Mouse (Mus musculus) kidney, postnatal 0 days (tissue): Measurements from ENCODE around the gene Uba6. TPM values are rescaled to one million over a fixed set of nuclear protein-coding genes. Genes with fewer than 3 reads are reported as not detected.

ENCODE experiments used
- ATAC-seq: fragments of 200-750 bp; cut with Nextera tagmentation; replicated peaks from 2 replicates; pipeline ENCODE4 v1.8.0; 2017; ENCODE audit warnings: low read depth, moderate number of reproducible peaks, moderate TSS enrichment, moderate library complexity; ENCODE audit not compliant: low FRiP score
- DNase-seq: peaks from one replicate; pipeline ENCODE4 v3.0.0-alpha.2; 2016; ENCODE audit warnings: low spot score
- H3K27ac ChIP-seq: fragments of 300-500 bp; sonication (generic); 2 replicates; pipeline ENCODE4 v1.5.1; 2014; ENCODE audit warnings: mild to moderate bottlenecking
- H3K27me3 ChIP-seq: fragments of 300-500 bp; sonication (generic); 2 replicates; pipeline ENCODE4 v1.6.1; 2014; ENCODE audit warnings: low read length, mixed read lengths; ENCODE audit not compliant: insufficient read depth
- H3K36me3 ChIP-seq: fragments of 300-500 bp; sonication (generic); 2 replicates; pipeline ENCODE4 v1.6.1; 2014; ENCODE audit warnings: low read length, mixed read lengths; ENCODE audit not compliant: insufficient read depth
- H3K4me1 ChIP-seq: fragments of 300-500 bp; sonication (generic); replicated peaks from 2 replicates; pipeline ENCODE4 v1.6.1; 2014; ENCODE audit warnings: antibody characterized with exemption, low read length, mixed read lengths; ENCODE audit not compliant: insufficient read depth
- H3K4me2 ChIP-seq: fragments of 300-500 bp; sonication (generic); 2 replicates; pipeline ENCODE4 v1.6.1; 2014; ENCODE audit warnings: mild to moderate bottlenecking, low read length, moderate library complexity, mixed read lengths
- H3K4me3 ChIP-seq: fragments of 300-500 bp; sonication (generic); replicated peaks from 2 replicates; pipeline ENCODE4 v1.5.1; 2014; ENCODE audit warnings: low read depth, low read length
- H3K9ac ChIP-seq: fragments of 300-500 bp; sonication (generic); 2 replicates; pipeline ENCODE4 v1.6.1; 2014; ENCODE audit warnings: low read depth, low read length
- H3K9me3 ChIP-seq: fragments of 300-500 bp; sonication (generic); replicated peaks from 2 replicates; pipeline ENCODE4 v1.6.1; 2016; ENCODE audit warnings: low read length, inconsistent platforms, mixed read lengths
- CTCF ChIP-seq: IDR thresholded peaks from 2 replicates; pipeline ENCODE4 v1.5.1; 2016; ENCODE audit warnings: antibody characterized with exemption, low read depth, mild to moderate bottlenecking, moderate library complexity
- WGBS: fragments of 180-500 bp; shearing (Covaris S2); extraction: QIAGEN DNeasy Blood & Tissue Kit; methylation state at CpG from one replicate; pipeline ENCODE4 v1.1.7; 2014; 5-methylcytosine and 5-hydroxymethylcytosine counted together
- polyA plus RNA-seq: library from polyadenylated mRNA; unstranded; fragments of >200 nt; fragmentation: Nextera tagmentation; extraction: Ambion mirVana; gene quantifications from 2 replicates; pipeline ENCODE4 v1.2.1, GENCODE M21; 2015

The Uba6 gene
- 7.9 and 8.3 TPM in 2 replicates for polyA plus RNA-seq

DNA sequence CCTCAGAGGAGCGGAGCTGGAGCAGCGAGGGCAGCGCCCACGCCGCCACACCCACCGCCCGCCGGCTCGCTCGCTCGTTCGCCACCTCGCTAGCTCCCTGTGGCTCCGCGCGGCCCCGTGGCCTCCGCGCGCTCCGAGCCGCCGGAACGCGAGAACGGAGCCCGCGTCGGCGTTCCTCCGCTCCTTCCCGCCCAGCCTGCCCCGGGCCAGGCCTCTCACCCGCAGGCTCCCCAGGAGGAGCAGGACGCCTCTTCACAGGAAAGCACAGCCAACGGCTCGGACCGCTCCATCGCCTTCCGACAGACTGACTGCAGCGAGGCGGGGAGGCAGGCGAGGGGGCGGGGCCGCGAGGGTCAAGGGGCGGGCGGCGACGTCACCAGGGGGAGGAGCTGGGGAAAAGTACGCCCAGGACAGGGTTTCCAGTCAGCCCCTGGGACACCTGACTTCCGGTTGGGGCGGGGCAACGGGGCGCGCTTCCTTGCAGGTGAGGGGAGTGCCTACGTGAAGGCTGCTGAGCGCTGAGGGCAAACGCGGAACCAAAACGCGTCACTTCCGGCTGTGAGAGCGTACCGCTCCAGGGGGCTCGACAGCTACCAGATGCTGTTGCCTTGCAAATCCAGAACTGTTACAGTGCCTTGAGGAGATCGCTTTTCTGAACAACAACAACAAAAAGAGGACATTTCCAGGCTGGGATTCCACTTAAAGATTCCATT lies at the start of gene Uba6:
Uba6 (minus strand) TSS at position 355 of the 713 bp plus-strand sequence.
- under 1% methylated on average over 66 of the region's 67 CpGs for WGBS
- no peak for TF ChIP-seq CTCF
- peak; percentile 96 for DNase-seq
- no peaks in the 10 kb centered on the region for H3K9me3 ChIP-seq
- H3K27me3 ChIP-seq = no peaks in the 10 kb centered on the region
- H3K36me3 ChIP-seq = no peaks in the 10 kb centered on the region
- peak within 1 kb of the TSS; percentile 94 for H3K27ac ChIP-seq
- peaks cover 6% of the 10 kb centered on the region for H3K4me1 ChIP-seq
- H3K4me2 ChIP-seq = peak within 1 kb of the TSS; percentile 75
- peak within 1 kb of the TSS; percentile 82 for H3K4me3 ChIP-seq
- peak within 1 kb of the TSS; percentile 78 for H3K9ac ChIP-seq
- ATAC-seq = peak; percentile 100

DNA sequence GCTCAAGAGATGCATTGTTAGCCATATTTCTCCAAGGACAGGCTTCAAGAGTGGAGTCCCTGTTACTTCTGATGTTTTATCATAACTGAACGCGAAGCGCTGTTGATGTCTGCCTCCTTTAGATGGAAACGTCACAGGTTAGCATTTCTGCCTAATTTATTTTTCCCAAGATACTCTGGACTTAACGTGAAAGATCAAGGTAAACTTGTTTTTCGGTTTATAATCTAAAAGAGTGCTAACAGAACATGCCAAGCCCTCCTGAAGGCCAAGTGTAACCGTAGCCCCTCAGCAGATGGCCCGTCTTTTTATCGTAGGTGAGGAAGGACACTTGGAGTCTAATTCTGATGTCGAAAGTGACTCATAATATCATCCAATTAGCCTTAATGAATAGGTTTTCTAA lies 25.2 kb upstream of the Uba6 start, which contains the start of gene Gnrhr:
Gnrhr (minus strand) TSS at position 101 of the 400 bp plus-strand sequence.
- no peaks in the 10 kb centered on the region for H3K4me1 ChIP-seq
- no peak for DNase-seq
- TF ChIP-seq CTCF = no peak
- H3K9me3 ChIP-seq = no peaks in the 10 kb centered on the region
- WGBS = 90% methylated on average over 10 of the region's 10 CpGs
- H3K27ac ChIP-seq = no peak within 1 kb of the TSS
- H3K27me3 ChIP-seq = no peaks in the 10 kb centered on the region
- no peaks in the 10 kb centered on the region for H3K36me3 ChIP-seq
- H3K9ac ChIP-seq = no peak within 1 kb of the TSS
- H3K4me3 ChIP-seq = no peak within 1 kb of the TSS
- no peak within 1 kb of the TSS for H3K4me2 ChIP-seq
- ATAC-seq = no peak

DNA sequence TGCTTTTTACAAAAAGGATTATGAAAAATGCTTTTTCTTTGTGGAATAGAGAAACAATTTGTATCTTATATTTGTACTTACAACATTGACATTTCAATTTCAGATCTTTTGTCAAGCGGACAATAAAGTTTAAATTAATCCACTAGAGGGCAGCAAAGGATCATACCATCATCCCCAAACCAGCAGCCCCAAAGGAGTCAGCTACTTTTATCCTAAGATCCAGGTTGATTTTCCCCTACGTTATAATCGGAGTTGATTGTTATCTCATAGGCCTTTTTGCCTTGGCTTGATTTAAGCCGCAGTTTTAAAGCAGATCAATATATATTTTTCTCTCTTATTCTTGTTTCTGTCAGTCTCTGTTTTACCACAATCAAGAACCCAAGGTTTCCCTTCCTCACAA lies 18.8 kb upstream of the Uba6 start:
- no peak overlapping the region for H3K9ac ChIP-seq
- H3K9me3 ChIP-seq = no peaks in the 10 kb centered on the region
- no peak overlapping the region for H3K4me2 ChIP-seq
- no peaks in the 10 kb centered on the region for H3K27me3 ChIP-seq
- ATAC-seq (no peak), DNase-seq (peak; percentile 81)
- H3K4me1 ChIP-seq = no peaks in the 10 kb centered on the region
- peak; percentile 79 for TF ChIP-seq CTCF
- WGBS = 14% methylated on average over 4 of the region's 4 CpGs
- no peaks in the 10 kb centered on the region for H3K36me3 ChIP-seq
- H3K4me3 ChIP-seq = no peak overlapping the region
- no peak overlapping the region for H3K27ac ChIP-seq

DNA sequence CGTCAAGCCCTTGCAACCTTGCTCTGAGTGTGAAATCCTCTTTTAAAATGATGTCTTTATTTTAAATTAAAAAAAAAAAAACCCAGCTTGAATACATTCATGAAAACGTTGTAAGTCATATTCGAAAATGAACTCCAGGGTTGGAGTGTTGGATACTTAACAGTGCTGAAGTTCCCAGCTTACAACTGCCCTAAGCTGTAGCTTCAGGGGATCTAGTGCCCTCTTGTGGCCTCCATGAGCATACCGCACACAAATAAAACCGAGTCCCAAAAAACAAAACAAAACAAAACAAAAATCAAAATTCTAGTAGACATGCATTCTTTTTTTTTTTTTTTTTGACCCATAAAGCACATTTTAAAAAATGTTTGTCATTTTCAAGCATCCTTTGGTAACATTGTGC lies 18.2 kb upstream of the Uba6 start:
- Histone ChIP-seq H3K4me1 (no peaks in the 10 kb centered on the region), H3K4me2 (no peak overlapping the region), H3K9ac (no peak overlapping the region), H3K36me3 (no peaks in the 10 kb centered on the region), H3K4me3 (no peak overlapping the region), H3K9me3 (no peaks in the 10 kb centered on the region), H3K27me3 (no peaks in the 10 kb centered on the region), H3K27ac (no peak overlapping the region)
- peak; percentile 68 for TF ChIP-seq CTCF
- ATAC-seq (no peak), DNase-seq (peak; percentile 56)
- WGBS = 23% methylated on average over 5 of the region's 5 CpGs

DNA sequence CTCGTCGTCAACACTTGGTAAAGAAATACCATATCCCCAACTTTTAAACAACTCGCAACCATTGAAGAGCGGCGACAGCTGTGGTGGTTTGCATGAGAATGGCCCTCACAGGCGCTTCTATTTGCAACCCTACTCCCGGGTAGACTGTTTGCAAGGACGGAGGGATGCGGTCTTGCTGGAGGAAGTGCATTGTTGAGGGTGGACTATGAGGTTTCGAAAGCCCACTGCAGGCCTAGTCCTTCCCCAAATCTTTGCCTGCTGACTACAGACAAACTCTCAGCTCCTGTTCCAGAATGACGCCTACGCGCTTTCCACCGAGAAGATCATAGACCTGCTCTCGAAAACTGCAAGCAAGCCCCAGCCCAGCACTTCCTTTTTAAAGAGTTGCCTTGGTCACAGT lies 17.7 kb upstream of the Uba6 start:
- no peaks in the 10 kb centered on the region for H3K27me3 ChIP-seq
- no peak for TF ChIP-seq CTCF
- WGBS = 50% methylated on average over 15 of the region's 15 CpGs
- H3K4me2 ChIP-seq = no peak overlapping the region
- H3K36me3 ChIP-seq = no peaks in the 10 kb centered on the region
- ATAC-seq (no peak), DNase-seq (no peak)
- H3K27ac ChIP-seq = no peak overlapping the region
- no peaks in the 10 kb centered on the region for H3K4me1 ChIP-seq
- no peak overlapping the region for H3K4me3 ChIP-seq
- H3K9ac ChIP-seq = no peak overlapping the region
- no peaks in the 10 kb centered on the region for H3K9me3 ChIP-seq

DNA sequence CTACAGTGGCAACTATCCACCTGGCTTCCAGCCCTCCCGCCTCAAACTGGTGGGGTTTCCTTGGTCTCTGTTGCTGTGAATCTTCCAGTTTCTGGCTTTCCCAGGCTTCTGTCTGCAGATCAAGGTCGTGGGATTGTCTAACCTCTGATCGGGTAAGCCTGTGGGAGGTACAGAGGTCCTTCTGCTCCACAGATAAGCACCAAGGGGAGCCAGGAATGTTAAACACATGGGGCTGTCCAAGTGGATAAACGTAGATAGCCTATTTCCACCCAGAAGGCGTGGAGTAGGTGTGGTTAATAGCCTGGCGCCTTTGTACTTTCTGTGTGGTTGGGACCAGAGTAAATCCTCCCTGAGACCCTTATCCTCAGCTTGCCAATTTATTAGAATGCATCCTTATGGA lies 14.8 kb upstream of the Uba6 start:
- no peak for TF ChIP-seq CTCF
- Histone ChIP-seq H3K27ac (no peak overlapping the region), H3K4me1 (no peaks in the 10 kb centered on the region), H3K36me3 (no peaks in the 10 kb centered on the region), H3K9ac (no peak overlapping the region), H3K27me3 (no peaks in the 10 kb centered on the region), H3K4me2 (no peak overlapping the region), H3K4me3 (no peak overlapping the region), H3K9me3 (no peaks in the 10 kb centered on the region)
- WGBS = 75% methylated on average over 6 of the region's 6 CpGs
- ATAC-seq (no peak), DNase-seq (no peak)
